Mouse (Mus musculus): ENCODE data around the gene Pde6h. TPM values are rescaled to one million over a fixed set of nuclear protein-coding genes. Genes with fewer than 3 reads are reported as not detected.

Pde6h gene
- polyA plus RNA-seq, 1 experiment from 2014 or later = not detected

DNA sequence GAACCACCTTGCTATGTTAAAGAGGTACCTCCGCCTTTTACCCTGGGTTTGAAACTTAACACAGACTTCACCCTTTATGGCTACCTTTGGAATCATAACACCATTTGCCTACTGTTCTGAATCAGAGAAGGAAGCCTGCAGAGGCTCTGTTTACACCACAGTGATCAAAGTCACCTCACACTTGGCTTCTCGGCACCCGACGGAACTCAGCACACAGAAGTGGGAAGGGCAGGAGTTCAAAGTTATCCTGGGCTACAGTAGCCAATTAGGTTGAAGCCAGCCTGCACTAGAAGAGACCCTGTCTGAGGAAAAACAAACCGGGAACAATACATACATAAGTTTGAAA, 78.5 kb downstream of the Pde6h start:
- no peak overlapping the region for H3K4me2 ChIP-seq (replicated peaks; ENCODE audit: low read depth, low read length)
- H3K27ac ChIP-seq (ENCODE audit: low read depth, low read length) = no peak overlapping the region
- 89% methylated on average over 5 of the region's 5 CpGs for WGBS
- H3K27me3 ChIP-seq (ENCODE audit: control insufficient read depth, insufficient read depth, low read length) = no peaks in the 10 kb centered on the region
- H3K4me3 ChIP-seq (ENCODE audit: low read depth, low read length) = no peak overlapping the region
- no peak for DNase-seq (ENCODE audit: low spot score)
- no peak overlapping the region for H3K9ac ChIP-seq (ENCODE audit: low read depth, low read length)
- H3K36me3 ChIP-seq (ENCODE audit: control insufficient read depth, insufficient read depth, low read length) = no peaks in the 10 kb centered on the region
- no peaks in the 10 kb centered on the region for H3K9me3 ChIP-seq (ENCODE audit: control insufficient read depth, low read length)
- H3K4me1 ChIP-seq (replicated peaks; ENCODE audit: control insufficient read depth, insufficient read depth, low read length) = no peaks in the 10 kb centered on the region
- ATAC-seq (ENCODE audit: low FRiP score) = no peak

DNA sequence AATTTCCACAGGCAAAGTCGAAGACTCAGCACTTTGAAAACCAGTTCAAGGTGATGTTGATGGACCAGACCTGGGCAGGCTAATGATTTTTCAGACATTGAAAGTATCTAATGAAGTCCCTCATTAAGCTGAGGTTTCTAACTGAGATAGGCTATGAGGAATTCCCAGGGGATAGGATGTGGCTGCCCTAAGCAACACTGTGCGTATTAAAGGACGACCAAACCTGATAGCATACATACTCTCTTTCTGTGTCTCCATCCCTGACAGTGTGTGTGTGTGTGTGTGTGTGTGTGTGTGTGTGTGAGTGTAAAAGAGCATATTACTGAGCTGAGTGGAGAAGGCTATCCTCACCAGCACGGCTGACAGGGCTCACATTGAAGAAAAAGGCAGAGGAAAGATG, 80.7 kb downstream of the Pde6h start:
- H3K4me3 ChIP-seq (ENCODE audit: low read depth, low read length) = no peak overlapping the region
- WGBS = 87% methylated on average over 4 of the region's 4 CpGs
- no peaks in the 10 kb centered on the region for H3K9me3 ChIP-seq (ENCODE audit: control insufficient read depth, low read length)
- no peak overlapping the region for H3K9ac ChIP-seq (ENCODE audit: low read depth, low read length)
- H3K36me3 ChIP-seq (ENCODE audit: control insufficient read depth, insufficient read depth, low read length) = no peaks in the 10 kb centered on the region
- no peaks in the 10 kb centered on the region for H3K27me3 ChIP-seq (ENCODE audit: control insufficient read depth, insufficient read depth, low read length)
- no peak for DNase-seq (ENCODE audit: low spot score)
- ATAC-seq (ENCODE audit: low FRiP score) = no peak
- no peaks in the 10 kb centered on the region for H3K4me1 ChIP-seq (replicated peaks; ENCODE audit: control insufficient read depth, insufficient read depth, low read length)
- H3K4me2 ChIP-seq (replicated peaks; ENCODE audit: low read depth, low read length) = no peak overlapping the region
- no peak overlapping the region for H3K27ac ChIP-seq (ENCODE audit: low read depth, low read length)

DNA sequence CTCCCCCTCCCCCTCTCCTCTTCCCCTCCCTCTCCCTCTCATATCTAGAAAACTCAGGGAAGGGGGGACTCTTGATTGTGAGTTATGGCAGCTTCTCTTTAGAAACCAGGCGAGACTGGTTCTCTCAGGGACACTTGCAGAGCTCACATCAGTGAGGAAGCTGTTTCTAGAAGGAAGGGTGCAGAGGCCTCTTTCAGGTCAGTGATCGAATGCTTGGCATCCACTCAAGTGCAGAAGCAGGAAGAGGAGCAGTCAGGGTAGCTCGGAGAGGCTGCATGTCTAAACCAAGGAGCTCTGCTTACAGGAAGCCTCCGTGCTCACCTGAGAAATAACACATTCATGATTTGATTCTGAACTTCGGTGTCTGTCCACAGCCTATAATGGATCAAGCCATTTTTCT, 87.6 kb downstream of the Pde6h start:
- no peaks in the 10 kb centered on the region for H3K27me3 ChIP-seq (ENCODE audit: control insufficient read depth, insufficient read depth, low read length)
- DNase-seq (ENCODE audit: low spot score) = no peak
- ATAC-seq (ENCODE audit: low FRiP score) = no peak

DNA sequence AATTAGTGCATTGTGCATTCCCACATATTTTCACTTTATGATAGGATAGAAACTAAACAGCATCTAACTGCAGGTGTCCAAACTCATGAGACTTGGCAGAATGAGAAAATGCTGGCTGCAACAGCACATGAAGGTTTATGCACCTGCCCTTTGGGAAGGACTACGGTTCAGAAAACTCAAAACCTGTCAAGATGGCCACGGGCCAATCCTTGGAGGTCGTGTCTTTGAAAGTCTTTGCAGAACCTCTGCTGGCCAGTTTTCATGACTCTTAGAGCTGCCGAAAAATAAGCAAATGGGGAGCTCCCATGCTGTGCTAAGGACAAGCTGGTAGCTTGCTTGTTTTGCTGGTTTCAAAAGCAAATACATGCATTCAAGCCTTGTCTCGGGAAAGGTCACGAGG, 90.7 kb downstream of the Pde6h start:
- 65% methylated on average over 6 of the region's 6 CpGs for WGBS
- DNase-seq (ENCODE audit: low spot score) (no peak), ATAC-seq (ENCODE audit: low FRiP score) (no peak)
- H3K9ac ChIP-seq (ENCODE audit: low read depth, low read length) = no peak overlapping the region
- H3K27ac ChIP-seq (ENCODE audit: low read depth, low read length) = no peak overlapping the region
- no peaks in the 10 kb centered on the region for H3K36me3 ChIP-seq (ENCODE audit: control insufficient read depth, insufficient read depth, low read length)
- no peak overlapping the region for H3K4me3 ChIP-seq (ENCODE audit: low read depth, low read length)
- H3K4me2 ChIP-seq (replicated peaks; ENCODE audit: low read depth, low read length) = no peak overlapping the region
- no peaks in the 10 kb centered on the region for H3K4me1 ChIP-seq (replicated peaks; ENCODE audit: control insufficient read depth, insufficient read depth, low read length)
- no peaks in the 10 kb centered on the region for H3K9me3 ChIP-seq (ENCODE audit: control insufficient read depth, low read length)
- H3K27me3 ChIP-seq (ENCODE audit: control insufficient read depth, insufficient read depth, low read length) = no peaks in the 10 kb centered on the region

More for the DNA sequence above, 87.6 kb downstream of the Pde6h start:
- Histone ChIP-seq H3K4me1 (replicated peaks; ENCODE audit: control insufficient read depth, insufficient read depth, low read length) (no peaks in the 10 kb centered on the region), H3K9ac (ENCODE audit: low read depth, low read length) (no peak overlapping the region), H3K27ac (ENCODE audit: low read depth, low read length) (no peak overlapping the region), H3K9me3 (ENCODE audit: control insufficient read depth, low read length) (no peaks in the 10 kb centered on the region), H3K4me3 (ENCODE audit: low read depth, low read length) (no peak overlapping the region), H3K4me2 (replicated peaks; ENCODE audit: low read depth, low read length) (no peak overlapping the region), H3K36me3 (ENCODE audit: control insufficient read depth, insufficient read depth, low read length) (no peaks in the 10 kb centered on the region)
- 93% methylated on average over 5 of the region's 5 CpGs for WGBS

DNA sequence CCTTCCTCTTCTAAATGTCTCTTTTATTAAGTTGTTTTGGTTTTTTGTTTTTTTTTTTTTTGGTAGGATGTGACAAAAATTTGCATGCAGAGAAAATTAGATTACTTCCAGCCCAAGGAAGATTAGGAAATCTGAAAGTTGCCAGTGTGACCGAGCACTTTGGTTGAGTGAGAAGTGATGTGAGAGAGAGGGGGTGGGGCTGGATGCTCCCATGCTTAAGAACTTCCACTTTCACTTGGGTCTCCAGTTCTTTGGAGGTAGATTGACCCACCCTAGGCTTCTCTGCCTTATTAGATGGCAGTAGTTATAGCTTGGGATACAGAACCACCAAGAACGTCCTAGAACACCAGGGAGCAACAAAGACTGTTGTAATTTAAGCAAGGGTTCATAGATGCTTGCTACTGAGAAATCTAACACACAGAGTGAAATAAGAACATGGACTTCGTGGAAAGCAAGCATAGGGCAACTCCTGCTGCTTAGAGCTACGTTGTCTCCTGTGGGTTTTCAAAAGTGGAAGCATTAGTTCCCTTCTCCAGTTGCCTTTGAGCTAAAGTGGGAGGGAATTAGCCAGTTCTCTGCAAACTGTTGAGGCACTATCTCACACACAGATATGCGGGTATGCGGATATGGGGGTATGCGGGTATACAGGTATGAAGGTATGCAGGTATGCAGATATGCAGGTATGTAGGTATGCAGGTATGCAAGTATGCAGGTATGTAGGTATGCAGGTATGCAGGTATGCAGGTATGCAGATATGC, 93.8 kb downstream of the Pde6h start:
- no peak overlapping the region for H3K4me2 ChIP-seq (replicated peaks; ENCODE audit: low read depth, low read length)
- H3K36me3 ChIP-seq (ENCODE audit: control insufficient read depth, insufficient read depth, low read length) = no peaks in the 10 kb centered on the region
- no peaks in the 10 kb centered on the region for H3K4me1 ChIP-seq (replicated peaks; ENCODE audit: control insufficient read depth, insufficient read depth, low read length)
- no peak for DNase-seq (ENCODE audit: low spot score)
- 89% methylated on average over 7 of the region's 7 CpGs for WGBS
- H3K9me3 ChIP-seq (ENCODE audit: control insufficient read depth, low read length) = no peaks in the 10 kb centered on the region
- H3K27ac ChIP-seq (ENCODE audit: low read depth, low read length) = no peak overlapping the region
- no peak overlapping the region for H3K9ac ChIP-seq (ENCODE audit: low read depth, low read length)
- no peak overlapping the region for H3K4me3 ChIP-seq (ENCODE audit: low read depth, low read length)
- no peak for ATAC-seq (ENCODE audit: low FRiP score)
- H3K27me3 ChIP-seq (ENCODE audit: control insufficient read depth, insufficient read depth, low read length) = no peaks in the 10 kb centered on the region

Other genes with a start within 250 kb of the Pde6h start
- gene Gucy2c, start 142.1 kb upstream of the Pde6h start, polyA plus RNA-seq (2014; fragmentation: Nextera tagmentation; extraction: Ambion mirVana) = 0.24 TPM in 1 of 2 replicates, not detected in the other
- gene Hist4h4, start 119.4 kb upstream of the Pde6h start, polyA plus RNA-seq (2014; fragmentation: Nextera tagmentation; extraction: Ambion mirVana) = 0.69 and 0.95 TPM in 2 replicates
- 100 and 105 TPM in 2 replicates for gene H2afj, start 115.6 kb upstream of the Pde6h start, polyA plus RNA-seq (2014; fragmentation: Nextera tagmentation; extraction: Ambion mirVana)
- gene BC049715, start 96.2 kb upstream of the Pde6h start, polyA plus RNA-seq (2014; fragmentation: Nextera tagmentation; extraction: Ambion mirVana) = 0.90 and 2.3 TPM in 2 replicates
- gene Wbp11, start 95.6 kb upstream of the Pde6h start, polyA plus RNA-seq (2014; fragmentation: Nextera tagmentation; extraction: Ambion mirVana) = 116 and 130 TPM in 2 replicates
- gene Smco3, start 88.4 kb upstream of the Pde6h start, polyA plus RNA-seq (2014; fragmentation: Nextera tagmentation; extraction: Ambion mirVana) = 0.63 TPM in 1 of 2 replicates, not detected in the other
- 0.52 and 0.90 TPM in 2 replicates for gene Art4, start 66.1 kb upstream of the Pde6h start, polyA plus RNA-seq (2014; fragmentation: Nextera tagmentation; extraction: Ambion mirVana)
- 4.7 and 8.3 TPM in 2 replicates for gene Mgp, start 48.0 kb upstream of the Pde6h start, polyA plus RNA-seq (2014; fragmentation: Nextera tagmentation; extraction: Ambion mirVana)
- gene Erp27, start 1.7 kb upstream of the Pde6h start, polyA plus RNA-seq (2014; fragmentation: Nextera tagmentation; extraction: Ambion mirVana) = 0.34 TPM in 1 of 2 replicates, not detected in the other
- 34.2 and 37.3 TPM in 2 replicates for gene Arhgdib, start 18.1 kb downstream of the Pde6h start, polyA plus RNA-seq (2014; fragmentation: Nextera tagmentation; extraction: Ambion mirVana)
- 1.9 and 2.2 TPM in 2 replicates for gene Rerg, start 246.7 kb downstream of the Pde6h start, polyA plus RNA-seq (2014; fragmentation: Nextera tagmentation; extraction: Ambion mirVana)

All from hindbrain, embryonic 11.5 days (tissue).